Mouse (Mus musculus) G1E (cell line): ENCODE results near the gene Cdh13. TPM values are rescaled to one million over a fixed set of nuclear protein-coding genes. Genes with fewer than 3 reads are reported as not detected.

Experiments
- ATAC-seq: 2 replicates; pipeline ENCODE4 v1.8.0; 2016; ENCODE audit warnings: mild to moderate bottlenecking; ENCODE audit not compliant: insufficient number of reproducible peaks, poor library complexity, low FRiP score, severe bottlenecking; ENCODE audit errors: extremely low read depth
- DNase-seq: peaks from one replicate; pipeline ENCODE4 v3.0.0; 2012; ENCODE audit warnings: low spot score
- H3K27me3 ChIP-seq: 2 replicates; pipeline ENCODE4 v1.6.1; 2012; ENCODE audit warnings: mild to moderate bottlenecking, low read length, inconsistent platforms; ENCODE audit not compliant: insufficient read depth
- H3K36me3 ChIP-seq: replicated peaks from 2 replicates; pipeline ENCODE3; 2012; ENCODE audit warnings: mild to moderate bottlenecking, inconsistent platforms
- H3K4me1 ChIP-seq: 2 replicates; pipeline ENCODE4 v1.6.1; 2012; ENCODE audit warnings: low read depth, low read length, inconsistent platforms, mixed read lengths; ENCODE audit not compliant: insufficient read depth
- H3K4me3 ChIP-seq: 2 replicates; pipeline ENCODE4 v1.5.1; 2012; ENCODE audit warnings: low read depth, mild to moderate bottlenecking, inconsistent platforms, low read length, moderate library complexity, mixed read lengths
- H3K9me3 ChIP-seq: replicated peaks from 2 replicates; pipeline ENCODE4 v1.6.1; 2012; ENCODE audit warnings: inconsistent platforms
- CTCF ChIP-seq: IDR thresholded peaks from 2 replicates; pipeline ENCODE4 v1.5.1; 2012; ENCODE audit warnings: low read depth, low read length, inconsistent platforms, mixed read lengths
- GATA1 ChIP-seq: IDR thresholded peaks from 2 replicates; pipeline ENCODE4 v1.6.1; 2012; ENCODE audit warnings: borderline replicate concordance, low read length, inconsistent platforms, mixed read lengths
- GATA2 ChIP-seq: IDR thresholded peaks from 2 replicates; pipeline ENCODE4 v1.6.1; 2012; ENCODE audit warnings: low read depth, low read length, inconsistent platforms, borderline replicate concordance
- POLR2AphosphoS5 ChIP-seq: IDR thresholded peaks from 2 replicates; pipeline ENCODE4 v1.6.1; 2012; ENCODE audit warnings: low read depth, low read length, inconsistent platforms; ENCODE audit not compliant: insufficient replicate concordance
- TAL1 ChIP-seq: conservative IDR thresholded peaks from 2 replicates; pipeline ENCODE4 v1.6.1; 2012; ENCODE audit warnings: low read depth, low read length, inconsistent platforms, mixed read lengths
- polyA plus RNA-seq: library from polyadenylated mRNA; stranded (reverse); fragments of >175 nt; gene quantifications from 2 replicates; pipeline ENCODE4 v1.2.3, GENCODE M21; 2012
- total RNA-seq, 2 experiments: library from RNA; stranded (forward) in 1 of 2; stranded (reverse) in 1 of 2; fragments of 200-1000 nt in 1 of 2; fragments of >200 nt in 1 of 2; fragmentation: Nextera tagmentation in 1 of 2; gene quantifications; 2 replicates each; pipeline ENCODE4 v1.2.3; 2014 to 2017

The Cdh13 gene
- total and polyA plus RNA-seq, 3 experiments: 0.22 TPM; not detected in 2

- DNase-seq: no peak
Measured at GRCm38 (mm10) chr8:118539941-118540340, 256.4 kb downstream of the Cdh13 start.

GRCm38 (mm10) chr8:118552397-118552796 lies 268.9 kb downstream of the Cdh13 start:
- Histone ChIP-seq H3K9me3 (peaks cover 71% of the 10 kb centered on the region), H3K36me3 (no peaks in the 10 kb centered on the region), H3K4me1 (no peaks in the 10 kb centered on the region), H3K27me3 (no peaks in the 10 kb centered on the region), H3K4me3 (no peak overlapping the region)
- ATAC-seq (no peak), DNase-seq (no peak)
- TF ChIP-seq GATA1: no peak
- TF ChIP-seq POLR2AphosphoS5: no peak

More at GRCm38 (mm10) chr8:118539941-118540340, 256.4 kb downstream of the Cdh13 start:
- TF ChIP-seq TAL1 (no peak), POLR2AphosphoS5 (no peak), CTCF (no peak), GATA2 (no peak), GATA1 (no peak)
- no peaks in the 10 kb centered on the region for H3K36me3 ChIP-seq
- no peaks in the 10 kb centered on the region for H3K27me3 ChIP-seq
- ATAC-seq: no peak
- no peak overlapping the region for H3K4me3 ChIP-seq
- peaks cover 79% of the 10 kb centered on the region for H3K9me3 ChIP-seq
- H3K4me1 ChIP-seq: no peaks in the 10 kb centered on the region

GRCm38 (mm10) chr8:118552842-118553241 lies 269.3 kb downstream of the Cdh13 start:
- no peak for TF ChIP-seq TAL1
- no peak for TF ChIP-seq POLR2AphosphoS5
- TF ChIP-seq GATA1: no peak
- TF ChIP-seq GATA2: no peak
- TF ChIP-seq CTCF: no peak
- H3K4me3 ChIP-seq: no peak overlapping the region
- H3K4me1 ChIP-seq: no peaks in the 10 kb centered on the region
- H3K36me3 ChIP-seq: no peaks in the 10 kb centered on the region
- no peaks in the 10 kb centered on the region for H3K27me3 ChIP-seq
- peaks cover 72% of the 10 kb centered on the region for H3K9me3 ChIP-seq
- DNase-seq (no peak), ATAC-seq (no peak)

GRCm38 (mm10) chr8:118564024-118564423 lies 280.5 kb downstream of the Cdh13 start:
- Histone ChIP-seq H3K4me3 (no peak overlapping the region), H3K9me3 (peaks cover 51% of the 10 kb centered on the region), H3K36me3 (no peaks in the 10 kb centered on the region), H3K27me3 (no peaks in the 10 kb centered on the region), H3K4me1 (no peaks in the 10 kb centered on the region)
- ATAC-seq (no peak), DNase-seq (no peak)
- TF ChIP-seq GATA1: no peak
- TF ChIP-seq CTCF: no peak

- ATAC-seq (no peak), DNase-seq (no peak)
- no peak for TF ChIP-seq POLR2AphosphoS5
- no peak for TF ChIP-seq GATA2
- no peak for TF ChIP-seq TAL1
- TF ChIP-seq CTCF: no peak
- TF ChIP-seq GATA1: no peak
- no peaks in the 10 kb centered on the region for H3K27me3 ChIP-seq
- H3K9me3 ChIP-seq: peaks cover 53% of the 10 kb centered on the region
- H3K4me1 ChIP-seq: no peaks in the 10 kb centered on the region
- H3K36me3 ChIP-seq: no peaks in the 10 kb centered on the region
- no peak overlapping the region for H3K4me3 ChIP-seq
Measured at GRCm38 (mm10) chr8:118565186-118565585, 281.7 kb downstream of the Cdh13 start.

GRCm38 (mm10) chr8:118565887-118566747 lies 282.6 kb downstream of the Cdh13 start:
- Histone ChIP-seq H3K36me3 (no peaks in the 10 kb centered on the region), H3K27me3 (no peaks in the 10 kb centered on the region), H3K4me3 (no peak overlapping the region), H3K9me3 (peaks cover 54% of the 10 kb centered on the region), H3K4me1 (no peaks in the 10 kb centered on the region)
- DNase-seq: no peak
- TF ChIP-seq POLR2AphosphoS5 (no peak), GATA1 (no peak), TAL1 (no peak), CTCF (no peak), GATA2 (no peak)
- ATAC-seq: no peak

- no peak for TF ChIP-seq GATA1
- TF ChIP-seq CTCF: no peak
- no peak for TF ChIP-seq GATA2
- no peak for TF ChIP-seq POLR2AphosphoS5
- no peak for TF ChIP-seq TAL1
- Histone ChIP-seq H3K4me1 (no peaks in the 10 kb centered on the region), H3K27me3 (no peaks in the 10 kb centered on the region), H3K36me3 (no peaks in the 10 kb centered on the region), H3K4me3 (no peak overlapping the region), H3K9me3 (peaks cover 50% of the 10 kb centered on the region)
- DNase-seq (no peak), ATAC-seq (no peak)
Measured at GRCm38 (mm10) chr8:118569366-118569765, 285.8 kb downstream of the Cdh13 start.
